Mouse (Mus musculus): ENCODE data around the gene Slc25a30.

- TF ChIP-seq POLR2A (IDR thresholded peaks at IDR 0.05; ENCODE audit: insufficient read depth, low read depth, low read length) (no peak), CTCF (IDR thresholded peaks at IDR 0.05; ENCODE audit: insufficient read depth, low read depth, low read length) (no peak)
These were observed 18.6 kb downstream of the Slc25a30 start for GRCm38 (mm10) chr14:75768275-75768608.
